Mouse (Mus musculus): ENCODE measurements around the gene Fam151b. TPM values are rescaled to one million over a fixed set of nuclear protein-coding genes. Genes with fewer than 3 reads are reported as not detected.

Gene Fam151b
- polyA plus RNA-seq, 1 experiment from 2014 or later: 0.22 TPM

- WGBS: 69% methylated on average over 3 of the region's 3 CpGs
These were observed 19.1 kb downstream of the Fam151b start for GRCm38 (mm10) chr13:92464698-92465097.

GRCm38 (mm10) chr13:92446872-92447271 is 36.9 kb downstream of the Fam151b start:
- Histone ChIP-seq H3K27ac (no peak overlapping the region), H3K4me2 (ENCODE audit: low read length) (no peak overlapping the region), H3K4me3 (replicated peaks; ENCODE audit: low read depth, low read length) (no peak overlapping the region), H3K4me1 (replicated peaks; ENCODE audit: insufficient read depth, low read length) (no peaks in the 10 kb centered on the region), H3K9ac (ENCODE audit: low read depth, low read length) (no peak overlapping the region), H3K36me3 (ENCODE audit: insufficient read depth, low read length) (no peaks in the 10 kb centered on the region), H3K9me3 (replicated peaks; ENCODE audit: low read length) (no peaks in the 10 kb centered on the region), H3K27me3 (ENCODE audit: insufficient read depth, low read length) (no peaks in the 10 kb centered on the region)
- DNase-seq (ENCODE audit: low spot score): no peak
- WGBS: 91% methylated on average over 7 of the region's 7 CpGs
- no peak for ATAC-seq (replicated peaks; ENCODE audit: low FRiP score, low read depth)
- no peak for TF ChIP-seq CTCF (IDR thresholded peaks at IDR 0.05; ENCODE audit: low read depth)

More at GRCm38 (mm10) chr13:92464698-92465097, 19.1 kb downstream of the Fam151b start:
- H3K9me3 ChIP-seq (replicated peaks; ENCODE audit: low read length): no peaks in the 10 kb centered on the region
- no peak for DNase-seq (ENCODE audit: low spot score)
- no peak for TF ChIP-seq CTCF (IDR thresholded peaks at IDR 0.05; ENCODE audit: low read depth)
- no peaks in the 10 kb centered on the region for H3K4me1 ChIP-seq (replicated peaks; ENCODE audit: insufficient read depth, low read length)
- no peaks in the 10 kb centered on the region for H3K36me3 ChIP-seq (ENCODE audit: insufficient read depth, low read length)
- no peaks in the 10 kb centered on the region for H3K27me3 ChIP-seq (ENCODE audit: insufficient read depth, low read length)
- no peak for ATAC-seq (replicated peaks; ENCODE audit: low FRiP score, low read depth)
- no peak overlapping the region for H3K27ac ChIP-seq
- H3K4me2 ChIP-seq (ENCODE audit: low read length): no peak overlapping the region
- no peak overlapping the region for H3K9ac ChIP-seq (ENCODE audit: low read depth, low read length)
- no peak overlapping the region for H3K4me3 ChIP-seq (replicated peaks; ENCODE audit: low read depth, low read length)

- DNase-seq (ENCODE audit: low spot score): no peak
- 79% methylated on average over 13 of the region's 13 CpGs for WGBS
- Histone ChIP-seq H3K27me3 (ENCODE audit: insufficient read depth, low read length) (no peaks in the 10 kb centered on the region), H3K4me1 (replicated peaks; ENCODE audit: insufficient read depth, low read length) (no peaks in the 10 kb centered on the region), H3K9ac (ENCODE audit: low read depth, low read length) (no peak overlapping the region), H3K36me3 (ENCODE audit: insufficient read depth, low read length) (no peaks in the 10 kb centered on the region), H3K4me2 (ENCODE audit: low read length) (no peak overlapping the region), H3K9me3 (replicated peaks; ENCODE audit: low read length) (no peaks in the 10 kb centered on the region), H3K4me3 (replicated peaks; ENCODE audit: low read depth, low read length) (no peak overlapping the region), H3K27ac (no peak overlapping the region)
- no peak for ATAC-seq (replicated peaks; ENCODE audit: low FRiP score, low read depth)
- TF ChIP-seq CTCF (IDR thresholded peaks at IDR 0.05; ENCODE audit: low read depth): no peak
These were observed 43.5 kb downstream of the Fam151b start for GRCm38 (mm10) chr13:92440286-92440685.

- no peak for ATAC-seq (replicated peaks; ENCODE audit: low FRiP score, low read depth)
- Histone ChIP-seq H3K4me1 (replicated peaks; ENCODE audit: insufficient read depth, low read length) (no peaks in the 10 kb centered on the region), H3K27ac (no peak overlapping the region), H3K27me3 (ENCODE audit: insufficient read depth, low read length) (no peaks in the 10 kb centered on the region), H3K4me2 (ENCODE audit: low read length) (no peak overlapping the region), H3K9ac (ENCODE audit: low read depth, low read length) (no peak overlapping the region), H3K36me3 (ENCODE audit: insufficient read depth, low read length) (no peaks in the 10 kb centered on the region), H3K4me3 (replicated peaks; ENCODE audit: low read depth, low read length) (no peak overlapping the region), H3K9me3 (replicated peaks; ENCODE audit: low read length) (no peaks in the 10 kb centered on the region)
- TF ChIP-seq CTCF (IDR thresholded peaks at IDR 0.05; ENCODE audit: low read depth): no peak
- DNase-seq (ENCODE audit: low spot score): no peak
- WGBS: 88% methylated on average over 10 of the region's 10 CpGs
These were observed 45.2 kb downstream of the Fam151b start for GRCm38 (mm10) chr13:92438656-92439055.

GRCm38 (mm10) chr13:92427351-92427855 is 56.4 kb downstream of the Fam151b start:
- Histone ChIP-seq H3K27me3 (ENCODE audit: insufficient read depth, low read length) (peaks cover 34% of the 10 kb centered on the region), H3K9me3 (replicated peaks; ENCODE audit: low read length) (no peaks in the 10 kb centered on the region), H3K4me3 (replicated peaks; ENCODE audit: low read depth, low read length) (no peak overlapping the region), H3K36me3 (ENCODE audit: insufficient read depth, low read length) (no peaks in the 10 kb centered on the region), H3K27ac (no peak overlapping the region), H3K4me2 (ENCODE audit: low read length) (no peak overlapping the region), H3K4me1 (replicated peaks; ENCODE audit: insufficient read depth, low read length) (0 out of 2 replicates have a peak, but pooled peaks cover 4% of the 10 kb centered on the region), H3K9ac (ENCODE audit: low read depth, low read length) (no peak overlapping the region)
- DNase-seq (ENCODE audit: low spot score) (no peak), ATAC-seq (replicated peaks; ENCODE audit: low FRiP score, low read depth) (no peak)
- no peak for TF ChIP-seq CTCF (IDR thresholded peaks at IDR 0.05; ENCODE audit: low read depth)
- 37% methylated on average over 4 of the region's 4 CpGs for WGBS

GRCm38 (mm10) chr13:92426294-92427051 is 57.3 kb downstream of the Fam151b start:
- ATAC-seq (replicated peaks; ENCODE audit: low FRiP score, low read depth): peak; percentile 40
- H3K27ac ChIP-seq: no peak overlapping the region
- H3K9ac ChIP-seq (ENCODE audit: low read depth, low read length): peak overlapping the region; percentile 23
- peaks cover 34% of the 10 kb centered on the region for H3K27me3 ChIP-seq (ENCODE audit: insufficient read depth, low read length)
- H3K4me1 ChIP-seq (replicated peaks; ENCODE audit: insufficient read depth, low read length): 0 out of 2 replicates have a peak, but pooled peaks cover 4% of the 10 kb centered on the region
- peak overlapping the region; percentile 53 for H3K4me3 ChIP-seq (replicated peaks; ENCODE audit: low read depth, low read length)
- TF ChIP-seq CTCF (IDR thresholded peaks at IDR 0.05; ENCODE audit: low read depth): no peak
- H3K9me3 ChIP-seq (replicated peaks; ENCODE audit: low read length): no peaks in the 10 kb centered on the region
- no peaks in the 10 kb centered on the region for H3K36me3 ChIP-seq (ENCODE audit: insufficient read depth, low read length)
- H3K4me2 ChIP-seq (ENCODE audit: low read length): peak overlapping the region; percentile 95
- WGBS: 2% methylated on average over 88 of the region's 92 CpGs
- DNase-seq (ENCODE audit: low spot score): no peak
